Mouse (Mus musculus) embryo, embryonic 10.5 days (tissue): Measurements from ENCODE around the gene Fbxw20.
"Not testable (repeated sequence)": the region's sequence is repeated elsewhere in the genome, so short reads cannot be mapped to it uniquely, and the experiment has no call there.

Experiments used
- DNase-seq: peaks from one replicate; pipeline ENCODE4 v3.0.0-alpha.2; 2015; ENCODE audit warnings: low spot score

Fbxw20 gene

DNA sequence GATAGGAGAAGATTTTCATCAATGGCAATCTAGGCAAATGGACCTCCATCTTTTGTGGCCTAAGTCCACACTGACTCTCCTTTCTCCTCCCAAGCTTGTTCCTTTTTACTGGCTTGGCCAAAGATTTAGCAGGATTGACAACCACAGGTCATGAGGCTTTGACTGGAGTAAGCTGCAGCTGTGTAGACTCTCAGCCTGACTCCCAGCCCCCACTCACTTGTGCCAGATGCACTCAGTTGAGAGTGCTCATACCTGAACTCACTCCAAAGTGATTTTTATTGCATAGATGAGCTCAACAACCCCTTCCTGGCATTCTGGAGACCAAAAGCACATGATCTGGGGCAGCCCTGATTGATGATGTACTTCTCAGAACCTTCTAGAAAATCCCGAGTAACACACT is at the start of gene Fbxw20:
Fbxw20 (minus strand) TSS at position 101 of the 400 bp plus-strand sequence.
- DNase-seq, result no peak

DNA sequence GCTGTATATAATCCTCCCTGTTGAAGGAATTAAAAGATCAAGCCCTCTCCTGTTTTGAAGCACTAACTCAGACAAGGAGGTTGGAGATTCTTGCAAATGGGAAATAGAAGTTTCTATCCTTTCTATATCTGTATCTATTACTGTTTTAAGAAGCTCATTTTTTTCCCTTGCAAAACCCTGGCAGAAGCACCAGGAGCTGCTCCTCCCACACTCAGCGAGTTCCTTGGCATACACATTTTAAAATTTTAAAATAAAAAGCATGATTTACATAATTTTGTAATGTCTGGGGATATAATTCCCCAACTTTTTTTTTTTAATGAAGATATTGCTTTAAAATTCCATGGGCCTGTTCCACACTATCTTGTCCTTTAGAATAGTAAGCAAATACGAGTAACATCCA is 28.5 kb upstream of the Fbxw20 start:
- no peak for DNase-seq

GRCm38 (mm10) chr9:109218449-109218848 is 16.1 kb downstream of the Fbxw20 start:
- no peak for DNase-seq

DNA sequence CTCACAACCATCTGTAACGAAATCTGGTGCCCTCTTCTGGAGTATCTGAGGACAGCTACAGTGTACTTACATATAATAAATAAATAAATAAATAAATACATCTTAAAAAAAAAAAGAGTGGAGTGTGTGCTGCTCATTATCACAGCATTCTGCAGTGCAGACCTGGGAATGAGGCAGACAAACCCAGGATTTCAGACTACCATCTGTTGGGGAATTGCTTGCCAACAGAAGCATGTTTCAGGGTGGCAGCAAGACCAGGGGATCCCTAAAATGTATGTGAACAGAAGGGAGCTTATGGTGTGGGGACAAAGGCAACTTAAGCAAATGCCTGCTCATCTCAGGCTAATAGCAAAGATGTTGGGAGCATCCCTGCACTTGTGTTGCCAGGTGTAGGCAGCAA is 33.2 kb downstream of the Fbxw20 start:
- DNase-seq, result not testable (repeated sequence)

DNA sequence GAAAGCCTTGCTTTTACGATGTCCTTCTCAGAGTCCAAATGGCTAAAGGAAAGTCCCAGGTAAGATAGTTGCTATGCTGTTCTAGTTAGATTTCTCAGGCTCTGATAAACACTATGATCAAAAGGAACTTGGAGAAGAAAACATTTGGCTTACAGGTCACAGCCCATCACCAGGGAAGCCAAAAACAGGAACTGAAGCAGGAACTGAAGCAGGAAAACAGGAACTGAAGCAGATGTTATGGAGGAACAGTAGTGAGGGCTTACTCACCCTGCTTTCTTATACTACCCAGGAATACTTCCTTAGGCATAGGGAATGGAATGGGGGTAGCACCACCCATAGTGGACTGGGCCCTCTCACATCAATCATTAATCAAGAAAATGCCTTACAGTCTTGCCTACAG is 34.2 kb downstream of the Fbxw20 start:
- DNase-seq, result no peak

GRCm38 (mm10) chr9:109199353-109199752 is 35.2 kb downstream of the Fbxw20 start:
- no peak for DNase-seq

GRCm38 (mm10) chr9:109195875-109196274 is 38.7 kb downstream of the Fbxw20 start, which contains the start of gene Fbxw13:
Fbxw13 (minus strand) TSS chr9:109195975.
- DNase-seq, result not testable (repeated sequence)

- no peak for DNase-seq
These were observed 57.3 kb downstream of the Fbxw20 start for GRCm38 (mm10) chr9:109177208-109177607.

DNA sequence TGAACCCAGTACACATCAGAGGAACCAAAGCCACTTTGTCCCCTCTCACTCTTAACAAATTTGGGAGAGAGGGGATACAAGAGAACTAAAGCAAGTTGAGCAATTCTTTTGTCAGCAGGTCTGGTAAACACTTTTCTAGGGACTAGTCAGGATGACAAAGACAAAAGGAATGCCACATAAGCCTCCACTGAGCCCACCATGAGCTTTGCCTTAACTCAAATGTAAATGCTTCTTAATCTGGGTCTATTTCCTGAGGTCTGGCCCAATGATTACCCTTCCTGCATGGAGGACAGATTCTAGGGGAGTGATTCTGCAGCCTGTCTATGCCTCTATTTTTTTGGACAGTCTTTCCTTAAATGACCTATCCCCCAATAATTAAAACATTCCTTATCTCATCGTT is 58.3 kb downstream of the Fbxw20 start:
- DNase-seq, result no peak
